Mouse (Mus musculus): ENCODE measurements around the gene Tmem273.

GRCm38 (mm10) chr14:32801662-32802024, 15.9 kb downstream of the Tmem273 start:
- TF ChIP-seq CTCF (IDR thresholded peaks at IDR 0.05; ENCODE audit: borderline replicate concordance, insufficient read depth, low read depth, low read length) (no peak), POLR2A (IDR thresholded peaks at IDR 0.05; ENCODE audit: borderline replicate concordance, insufficient read depth, low read length) (no peak)
